ENCODE assay signal across 12 mouse cellular contexts in the genomic region with DNA sequence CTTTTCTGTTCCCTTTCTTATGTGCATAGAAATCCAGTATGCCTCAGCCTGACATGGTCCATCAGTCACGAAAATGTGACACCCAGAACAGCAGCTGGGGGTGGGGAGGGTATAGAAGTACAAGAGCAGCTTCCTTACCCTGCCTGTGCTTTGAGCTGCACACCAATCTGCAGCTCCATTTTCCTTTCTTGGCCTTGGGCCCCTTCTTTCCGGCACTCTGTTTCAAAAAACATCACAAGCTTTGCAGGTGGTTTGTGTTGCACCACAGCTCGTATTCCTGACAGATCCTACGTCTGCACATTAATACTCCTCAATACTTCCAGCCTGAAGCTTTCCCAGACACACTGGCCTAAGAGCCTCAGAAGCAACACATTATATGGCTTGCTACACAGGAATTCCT.
DNase-seq lines count a peak whose midpoint lies in the region; ATAC-seq and TF ChIP-seq lines count a peak whose summit lies in the region.
"Had no signal": no experiment of that assay in that cellular context is flagged by ENCODE, and none has a peak within 500 bp of the region (broad histone marks: within the 10 kb centered on the region; RNA-seq: fewer than 3 reads in every experiment).

No protein-coding gene starts in this region.

- H3K4me3 ChIP-seq in intestine, postnatal 0 days (ENCODE audit: low read depth, low read length), result no peak overlapping the region
- H3K4me3 ChIP-seq: liver, embryonic 13.5 days had no signal

- no peaks in the 10 kb centered on the region for H3K9me3 ChIP-seq in intestine, postnatal 0 days (ENCODE audit: control insufficient read depth)
- H3K9me3 ChIP-seq: liver, embryonic 13.5 days had no signal

- ATAC-seq in intestine, postnatal 0 days, result no peak
- ATAC-seq: hindbrain, embryonic 16.5 days had no signal

- no peak overlapping the region for H3K27ac ChIP-seq in intestine, postnatal 0 days (ENCODE audit: low read depth, low read length)
- H3K27ac ChIP-seq: liver, embryonic 13.5 days had no signal

- no peaks in the 10 kb centered on the region for H3K36me3 ChIP-seq in intestine, postnatal 0 days (ENCODE audit: control insufficient read depth, insufficient read depth)
- H3K36me3 ChIP-seq: liver, embryonic 13.5 days had no signal

- TF ChIP-seq CTCF in intestine, postnatal 0 days (IDR thresholded peaks at IDR 0.05; ENCODE audit: low read depth), result no peak

- H3K27me3 ChIP-seq in intestine, postnatal 0 days (replicated peaks; ENCODE audit: control insufficient read depth, insufficient read depth, low read length), result no peaks in the 10 kb centered on the region
- H3K27me3 ChIP-seq: liver, embryonic 13.5 days had no signal

- no peaks in the 10 kb centered on the region for H3K4me1 ChIP-seq in intestine, postnatal 0 days (replicated peaks; ENCODE audit: control insufficient read depth, insufficient read depth, low read length)
- H3K4me1 ChIP-seq: liver, embryonic 13.5 days had no signal

- DNase-seq in gastrocnemius, adult 18-20 months (ENCODE audit: low spot score), result peak; percentile 33
- DNase-seq in gastrocnemius, postnatal 10 days, result no peak
- peak; percentile 26 for DNase-seq in urinary bladder, postnatal 25 days (ENCODE audit: low spot score)
- DNase-seq in urinary bladder, adult 2 months (ENCODE audit: low spot score), result no peak
- peak; percentile 74 for DNase-seq in lung, postnatal 10 days
- DNase-seq in adrenal gland, adult 18-20 months (ENCODE audit: low spot score in 2 of 2), result no peak
- DNase-seq in frontal cortex, postnatal 14 days (ENCODE audit: low spot score in 2 of 2), result no peak
- DNase-seq: cerebellum, adult 2 months; liver, embryonic 13.5 days; thymus, adult 18-20 months had no signal

- no peak overlapping the region for H3K4me2 ChIP-seq in intestine, postnatal 0 days (replicated peaks; ENCODE audit: low read depth)
- H3K4me2 ChIP-seq: liver, embryonic 13.5 days had no signal

- WGBS in intestine, postnatal 0 days, result 55% methylated on average over 4 of the region's 4 CpGs

- no peak overlapping the region for H3K9ac ChIP-seq in intestine, postnatal 0 days (ENCODE audit: low read depth, low read length)
- H3K9ac ChIP-seq: liver, embryonic 13.5 days had no signal

Comparison
In these comparisons a context has a peak if more than half of its experiments do, and no peak if none do; other contexts are left out.
1. DNase-seq: peak in gastrocnemius, adult 18-20 months (single experiment), urinary bladder, postnatal 25 days (single experiment) and lung, postnatal 10 days (single experiment); none in gastrocnemius, postnatal 10 days (single experiment), urinary bladder, adult 2 months (single experiment), adrenal gland, adult 18-20 months (0 of 2) and frontal cortex, postnatal 14 days (0 of 2).